Mouse (Mus musculus): ENCODE results near the gene Olfr495. TPM values are rescaled to one million over a fixed set of nuclear protein-coding genes. Genes with fewer than 3 reads are reported as not detected.

Gene Olfr495
- not detected in 2 replicates for polyA plus RNA-seq (2015; fragmentation: Nextera tagmentation; extraction: Ambion mirVana)

- no peak within 1 kb of the TSS for H3K9ac ChIP-seq (ENCODE audit: low read length)
- 53% methylated on average over 1 of the region's 1 CpGs for WGBS
- no peaks in the 10 kb centered on the region for H3K36me3 ChIP-seq (ENCODE audit: control insufficient read depth, insufficient read depth)
- no peak within 1 kb of the TSS for H3K4me2 ChIP-seq (ENCODE audit: low read depth, low read length)
- H3K4me3 ChIP-seq (ENCODE audit: low read length): no peak within 1 kb of the TSS
- no peaks in the 10 kb centered on the region for H3K27me3 ChIP-seq (ENCODE audit: control insufficient read depth, insufficient read depth, low read length)
- no peaks in the 10 kb centered on the region for H3K4me1 ChIP-seq (ENCODE audit: control insufficient read depth, insufficient read depth, low read length)
- no peak within 1 kb of the TSS for H3K27ac ChIP-seq (ENCODE audit: low read length)
- ATAC-seq (replicated peaks; ENCODE audit: extremely low read depth, insufficient read depth, low FRiP score): no peak
- no peaks in the 10 kb centered on the region for H3K9me3 ChIP-seq (replicated peaks; ENCODE audit: control insufficient read depth, low read length)
Observed at GRCm38 (mm10) chr7:108392867-108393266, at the start of gene Olfr495. Olfr495 (plus strand) TSS chr7:108393167.

GRCm38 (mm10) chr7:108346879-108347278 lies 46.1 kb upstream of the Olfr495 start, which contains the start of gene Olfr493:
Olfr493 (minus strand) TSS chr7:108346979.
- no peaks in the 10 kb centered on the region for H3K4me1 ChIP-seq (ENCODE audit: control insufficient read depth, insufficient read depth, low read length)
- H3K4me2 ChIP-seq (ENCODE audit: low read depth, low read length): no peak within 1 kb of the TSS
- no peaks in the 10 kb centered on the region for H3K9me3 ChIP-seq (replicated peaks; ENCODE audit: control insufficient read depth, low read length)
- H3K27me3 ChIP-seq (ENCODE audit: control insufficient read depth, insufficient read depth, low read length): no peaks in the 10 kb centered on the region
- H3K27ac ChIP-seq (ENCODE audit: low read length): no peak within 1 kb of the TSS
- no peak within 1 kb of the TSS for H3K4me3 ChIP-seq (ENCODE audit: low read length)
- ATAC-seq (replicated peaks; ENCODE audit: extremely low read depth, insufficient read depth, low FRiP score): no peak
- 51% methylated on average over 1 of the region's 1 CpGs for WGBS
- no peak within 1 kb of the TSS for H3K9ac ChIP-seq (ENCODE audit: low read length)
- no peaks in the 10 kb centered on the region for H3K36me3 ChIP-seq (ENCODE audit: control insufficient read depth, insufficient read depth)

GRCm38 (mm10) chr7:108365035-108365434 lies 27.9 kb upstream of the Olfr495 start, which contains the start of gene Olfr494:
Olfr494 (plus strand) TSS chr7:108365335.
- no peak within 1 kb of the TSS for H3K4me2 ChIP-seq (ENCODE audit: low read depth, low read length)
- no peaks in the 10 kb centered on the region for H3K27me3 ChIP-seq (ENCODE audit: control insufficient read depth, insufficient read depth, low read length)
- no peaks in the 10 kb centered on the region for H3K4me1 ChIP-seq (ENCODE audit: control insufficient read depth, insufficient read depth, low read length)
- no peak within 1 kb of the TSS for H3K27ac ChIP-seq (ENCODE audit: low read length)
- no peaks in the 10 kb centered on the region for H3K9me3 ChIP-seq (replicated peaks; ENCODE audit: control insufficient read depth, low read length)
- H3K9ac ChIP-seq (ENCODE audit: low read length): no peak within 1 kb of the TSS
- ATAC-seq (replicated peaks; ENCODE audit: extremely low read depth, insufficient read depth, low FRiP score): no peak
- no peaks in the 10 kb centered on the region for H3K36me3 ChIP-seq (ENCODE audit: control insufficient read depth, insufficient read depth)
- 65% methylated on average over 3 of the region's 3 CpGs for WGBS
- H3K4me3 ChIP-seq (ENCODE audit: low read length): no peak within 1 kb of the TSS

GRCm38 (mm10) chr7:108420121-108420520 lies 27.2 kb downstream of the Olfr495 start, which contains the start of gene Olfr497:
Olfr497 (plus strand) TSS chr7:108420421.
- H3K9me3 ChIP-seq (replicated peaks; ENCODE audit: control insufficient read depth, low read length): no peaks in the 10 kb centered on the region
- H3K4me3 ChIP-seq (ENCODE audit: low read length): no peak within 1 kb of the TSS
- H3K27ac ChIP-seq (ENCODE audit: low read length): no peak within 1 kb of the TSS
- no peaks in the 10 kb centered on the region for H3K36me3 ChIP-seq (ENCODE audit: control insufficient read depth, insufficient read depth)
- 48% methylated on average over 2 of the region's 2 CpGs for WGBS
- no peak for ATAC-seq (replicated peaks; ENCODE audit: extremely low read depth, insufficient read depth, low FRiP score)
- H3K4me2 ChIP-seq (ENCODE audit: low read depth, low read length): no peak within 1 kb of the TSS
- no peaks in the 10 kb centered on the region for H3K4me1 ChIP-seq (ENCODE audit: control insufficient read depth, insufficient read depth, low read length)
- H3K27me3 ChIP-seq (ENCODE audit: control insufficient read depth, insufficient read depth, low read length): no peaks in the 10 kb centered on the region
- H3K9ac ChIP-seq (ENCODE audit: low read length): no peak within 1 kb of the TSS

Other genes starting within 250 kb of the Olfr495 start
- not detected in 2 replicates for gene Olfr485, start 233.3 kb upstream of the Olfr495 start, polyA plus RNA-seq (2015; fragmentation: Nextera tagmentation; extraction: Ambion mirVana)
- not detected in 2 replicates for gene Olfr486, start 220.4 kb upstream of the Olfr495 start, polyA plus RNA-seq (2015; fragmentation: Nextera tagmentation; extraction: Ambion mirVana)
- gene Olfr487, start 178.5 kb upstream of the Olfr495 start, polyA plus RNA-seq (2015; fragmentation: Nextera tagmentation; extraction: Ambion mirVana): not detected in 2 replicates
- gene Olfr488, start 134.8 kb upstream of the Olfr495 start, polyA plus RNA-seq (2015; fragmentation: Nextera tagmentation; extraction: Ambion mirVana): not detected in 2 replicates
- gene Olfr490, start 104.2 kb upstream of the Olfr495 start, polyA plus RNA-seq (2015; fragmentation: Nextera tagmentation; extraction: Ambion mirVana): not detected in 2 replicates
- not detected in 2 replicates for gene Olfr491, start 79.7 kb upstream of the Olfr495 start, polyA plus RNA-seq (2015; fragmentation: Nextera tagmentation; extraction: Ambion mirVana)
- not detected in 2 replicates for gene Olfr492, start 69.5 kb upstream of the Olfr495 start, polyA plus RNA-seq (2015; fragmentation: Nextera tagmentation; extraction: Ambion mirVana)
- gene Olfr493, start 46.2 kb upstream of the Olfr495 start, polyA plus RNA-seq (2015; fragmentation: Nextera tagmentation; extraction: Ambion mirVana): not detected in 2 replicates
- gene Olfr494, start 27.8 kb upstream of the Olfr495 start, polyA plus RNA-seq (2015; fragmentation: Nextera tagmentation; extraction: Ambion mirVana): not detected in 2 replicates
- not detected in 2 replicates for gene Olfr497, start 27.3 kb downstream of the Olfr495 start, polyA plus RNA-seq (2015; fragmentation: Nextera tagmentation; extraction: Ambion mirVana)
- not detected in 2 replicates for gene Olfr498, start 72.2 kb downstream of the Olfr495 start, polyA plus RNA-seq (2015; fragmentation: Nextera tagmentation; extraction: Ambion mirVana)
- not detected in 2 replicates for gene Olfr502, start 131.9 kb downstream of the Olfr495 start, polyA plus RNA-seq (2015; fragmentation: Nextera tagmentation; extraction: Ambion mirVana)
- not detected in 2 replicates for gene Olfr503, start 151.4 kb downstream of the Olfr495 start, polyA plus RNA-seq (2015; fragmentation: Nextera tagmentation; extraction: Ambion mirVana)
- gene Olfr504, start 172.6 kb downstream of the Olfr495 start, polyA plus RNA-seq (2015; fragmentation: Nextera tagmentation; extraction: Ambion mirVana): not detected in 2 replicates
- gene Olfr506, start 217.6 kb downstream of the Olfr495 start, polyA plus RNA-seq (2015; fragmentation: Nextera tagmentation; extraction: Ambion mirVana): not detected in 2 replicates
- gene Olfr507, start 228.6 kb downstream of the Olfr495 start, polyA plus RNA-seq (2015; fragmentation: Nextera tagmentation; extraction: Ambion mirVana): not detected in 2 replicates
- gene Olfr508, start 236.8 kb downstream of the Olfr495 start, polyA plus RNA-seq (2015; fragmentation: Nextera tagmentation; extraction: Ambion mirVana): not detected in 2 replicates

All from heart, embryonic 16.5 days (tissue).